Mouse (Mus musculus): ENCODE measurements around the gene Prrg3. TPM values are rescaled to one million over a fixed set of nuclear protein-coding genes. Genes with fewer than 3 reads are reported as not detected.

The Prrg3 gene
- polyA plus RNA-seq, 1 experiment from 2014 or later: 13.0 TPM

DNA sequence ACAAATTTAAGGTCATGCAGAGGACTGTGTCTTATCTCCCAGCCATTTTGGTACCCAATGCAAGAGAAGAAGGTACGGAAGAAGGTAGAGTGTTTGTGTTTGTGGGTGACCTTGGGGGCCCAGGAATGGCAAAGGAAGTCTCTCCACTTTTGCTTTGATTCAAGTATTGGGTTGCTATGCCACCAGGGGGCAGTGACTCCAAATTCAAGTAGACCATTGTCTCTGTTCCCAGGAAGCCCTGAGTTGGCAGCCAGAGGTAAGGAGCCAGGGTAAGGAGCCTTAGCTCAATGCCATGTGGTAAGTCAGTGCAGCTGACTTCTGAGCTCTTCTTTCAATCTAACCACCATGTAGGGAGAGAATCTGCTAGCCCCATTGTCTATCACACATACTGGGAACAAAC, 21.4 kb downstream of the Prrg3 start:
- no peak overlapping the region for H3K27ac ChIP-seq
- H3K9me3 ChIP-seq: no peaks in the 10 kb centered on the region
- WGBS: 92% methylated on average over 1 of the region's 1 CpGs
- ATAC-seq (ENCODE audit: low FRiP score, low read depth): no peak
- no peaks in the 10 kb centered on the region for H3K36me3 ChIP-seq
- H3K9ac ChIP-seq: no peak overlapping the region
- H3K27me3 ChIP-seq: no peaks in the 10 kb centered on the region
- no peaks in the 10 kb centered on the region for H3K4me1 ChIP-seq
- H3K4me3 ChIP-seq: no peak overlapping the region
- H3K4me2 ChIP-seq (replicated peaks): no peak overlapping the region

DNA sequence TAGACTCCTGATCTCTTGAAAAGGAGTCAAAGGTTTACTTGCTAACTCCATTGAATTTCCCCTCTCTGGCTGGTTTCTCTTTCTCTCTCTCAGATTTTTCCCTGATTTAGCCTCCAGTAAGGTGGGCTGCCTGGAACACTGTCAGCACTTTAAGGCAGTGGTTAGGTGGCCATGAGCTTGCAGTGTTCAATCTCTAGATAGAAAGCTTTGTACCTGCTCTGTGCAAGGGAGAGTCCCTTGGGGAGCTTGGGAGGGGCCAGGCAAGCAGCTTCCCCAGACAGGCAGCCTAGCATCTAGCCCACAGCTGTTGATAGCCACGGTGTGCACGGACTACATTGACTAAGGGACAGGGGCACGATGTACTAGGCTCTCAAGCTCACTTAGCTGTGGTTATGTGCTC, 29.1 kb downstream of the Prrg3 start, which contains the start of gene Cnga2:
Gene Cnga2 (plus strand): TSS at position 301 of the 400 bp plus-strand sequence.
- no peak within 1 kb of the TSS for H3K4me3 ChIP-seq
- 0 out of 2 replicates have a peak, but pooled peaks cover 3% of the 10 kb centered on the region for H3K27me3 ChIP-seq
- no peaks in the 10 kb centered on the region for H3K36me3 ChIP-seq
- 83% methylated on average over 3 of the region's 3 CpGs for WGBS
- H3K27ac ChIP-seq: no peak within 1 kb of the TSS
- no peak within 1 kb of the TSS for H3K9ac ChIP-seq
- H3K4me1 ChIP-seq: no peaks in the 10 kb centered on the region
- no peak for ATAC-seq (ENCODE audit: low FRiP score, low read depth)
- H3K4me2 ChIP-seq (replicated peaks): no peak within 1 kb of the TSS
- H3K9me3 ChIP-seq: no peaks in the 10 kb centered on the region

DNA sequence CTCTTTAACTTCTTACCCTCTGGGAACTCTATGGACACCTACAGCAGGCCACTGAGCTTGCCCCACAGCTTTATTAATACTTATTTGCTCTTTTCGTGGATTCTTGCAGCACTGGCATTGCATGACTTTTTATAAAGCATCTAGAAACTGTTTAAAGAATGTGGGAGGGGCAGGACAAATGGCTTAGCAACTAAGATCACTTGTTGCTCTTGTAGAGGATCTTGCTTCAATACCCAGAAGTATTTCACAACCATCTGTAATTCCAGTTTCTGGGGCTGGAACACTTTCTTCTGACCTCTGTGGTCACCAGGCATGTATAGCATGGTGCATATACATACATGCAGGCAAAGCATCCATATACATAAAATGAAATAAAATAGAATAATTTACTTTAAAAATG, 33.5 kb downstream of the Prrg3 start:
- Histone ChIP-seq H3K4me1 (no peaks in the 10 kb centered on the region), H3K27ac (no peak overlapping the region), H3K27me3 (peaks cover 3% of the 10 kb centered on the region; the same call in 1 of the 2 replicates), H3K4me2 (replicated peaks) (no peak overlapping the region), H3K9me3 (no peaks in the 10 kb centered on the region), H3K36me3 (no peaks in the 10 kb centered on the region), H3K9ac (no peak overlapping the region), H3K4me3 (no peak overlapping the region)
- no peak for ATAC-seq (ENCODE audit: low FRiP score, low read depth)
- WGBS: 64% methylated on average over 1 of the region's 1 CpGs

DNA sequence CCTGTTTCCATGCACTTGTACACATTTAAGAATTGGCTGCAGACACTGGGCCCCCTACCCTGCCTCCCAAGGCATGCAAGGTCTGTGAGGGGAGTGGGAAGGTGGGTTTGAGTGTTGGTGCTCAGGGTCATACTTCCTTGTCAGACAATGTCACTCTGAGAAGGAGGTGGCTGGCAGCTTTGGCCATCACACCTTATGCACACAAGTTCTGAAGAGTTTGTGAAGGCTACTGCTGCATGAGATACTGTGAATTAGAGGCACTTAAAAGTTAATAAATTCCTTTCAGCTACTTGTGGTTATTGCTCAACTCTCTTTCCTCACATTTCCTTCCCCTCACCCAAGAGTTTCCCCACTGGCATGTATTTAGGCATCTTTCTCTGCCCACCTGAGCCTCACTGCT, 47.5 kb downstream of the Prrg3 start:
- Histone ChIP-seq H3K4me3 (no peak overlapping the region), H3K27ac (no peak overlapping the region), H3K9me3 (no peaks in the 10 kb centered on the region), H3K36me3 (no peaks in the 10 kb centered on the region), H3K4me1 (no peaks in the 10 kb centered on the region), H3K9ac (no peak overlapping the region), H3K27me3 (0 out of 2 replicates have a peak, but pooled peaks cover 3% of the 10 kb centered on the region), H3K4me2 (replicated peaks) (no peak overlapping the region)
- no peak for ATAC-seq (ENCODE audit: low FRiP score, low read depth)

DNA sequence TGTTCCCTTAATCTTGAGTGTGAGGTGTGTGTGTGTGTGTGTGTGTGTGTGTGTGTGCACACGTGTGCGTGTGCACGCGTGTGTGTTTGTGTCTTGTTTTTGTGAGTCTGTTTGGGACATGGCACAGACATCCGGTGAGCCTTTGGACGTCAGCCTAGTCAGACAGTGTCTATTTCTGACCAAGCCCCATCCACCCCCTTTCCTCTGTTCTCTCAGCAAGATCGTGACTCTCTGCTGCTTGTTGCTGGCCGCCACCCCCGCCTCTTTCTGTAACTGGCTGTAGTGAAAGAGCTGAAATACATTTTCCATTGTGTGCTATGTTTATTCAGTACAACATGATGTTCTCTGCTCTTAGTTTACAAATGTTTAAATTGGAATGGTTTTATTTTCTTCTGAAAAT, 49.8 kb downstream of the Prrg3 start:
- Histone ChIP-seq H3K4me1 (no peaks in the 10 kb centered on the region), H3K9ac (no peak overlapping the region), H3K4me2 (replicated peaks) (no peak overlapping the region), H3K27me3 (no peaks in the 10 kb centered on the region), H3K4me3 (no peak overlapping the region), H3K36me3 (no peaks in the 10 kb centered on the region), H3K9me3 (no peaks in the 10 kb centered on the region), H3K27ac (no peak overlapping the region)
- WGBS: 70% methylated on average over 9 of the region's 9 CpGs
- ATAC-seq (ENCODE audit: low FRiP score, low read depth): no peak

DNA sequence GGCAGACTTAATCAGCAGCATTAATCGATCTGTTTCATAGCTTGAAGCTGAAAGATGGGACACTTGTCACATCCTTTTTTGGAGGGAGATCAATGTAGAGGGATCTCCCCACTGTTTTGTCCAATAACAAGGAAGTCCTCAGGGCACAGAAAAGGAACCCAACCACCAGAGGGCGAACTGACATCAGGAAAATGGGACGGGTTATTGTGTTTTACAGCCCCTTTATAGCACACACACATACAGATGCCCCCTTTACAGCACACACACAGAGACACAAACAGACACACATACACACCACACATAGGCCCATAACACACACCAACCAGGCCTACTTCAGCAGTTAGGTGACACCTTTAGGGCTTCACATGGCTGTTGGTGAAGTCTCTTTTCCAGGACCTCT, 50.4 kb downstream of the Prrg3 start:
- H3K27me3 ChIP-seq: no peaks in the 10 kb centered on the region
- ATAC-seq (ENCODE audit: low FRiP score, low read depth): no peak
- 25% methylated on average over 3 of the region's 3 CpGs for WGBS
- H3K36me3 ChIP-seq: no peaks in the 10 kb centered on the region
- no peaks in the 10 kb centered on the region for H3K4me1 ChIP-seq
- H3K4me2 ChIP-seq (replicated peaks): no peak overlapping the region
- no peak overlapping the region for H3K4me3 ChIP-seq
- no peak overlapping the region for H3K27ac ChIP-seq
- H3K9me3 ChIP-seq: no peaks in the 10 kb centered on the region
- H3K9ac ChIP-seq: no peak overlapping the region

DNA sequence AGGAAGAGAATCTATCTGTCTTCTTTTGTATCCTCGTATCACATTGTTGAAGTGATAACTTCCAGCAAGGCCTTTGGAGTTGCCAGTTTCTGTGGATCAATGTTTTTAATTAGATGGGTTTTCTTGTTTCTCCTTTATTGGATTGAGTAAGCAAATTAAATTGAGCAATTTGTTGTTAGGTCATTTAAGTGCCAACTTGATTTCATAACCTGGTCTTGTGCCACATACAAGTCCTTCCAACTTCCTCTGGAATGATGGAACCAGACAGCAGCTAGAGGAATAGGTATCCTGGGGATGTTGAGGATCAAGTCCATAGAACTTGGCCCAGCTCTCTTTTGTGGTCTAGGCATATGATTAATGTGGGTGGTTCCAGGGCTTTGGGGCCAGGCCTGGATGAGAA, 59.8 kb downstream of the Prrg3 start:
- no peak overlapping the region for H3K27ac ChIP-seq
- 92% methylated on average over 1 of the region's 1 CpGs for WGBS
- H3K4me2 ChIP-seq (replicated peaks): no peak overlapping the region
- H3K9ac ChIP-seq: no peak overlapping the region
- ATAC-seq (ENCODE audit: low FRiP score, low read depth): no peak
- no peaks in the 10 kb centered on the region for H3K9me3 ChIP-seq
- H3K4me3 ChIP-seq: no peak overlapping the region
- H3K36me3 ChIP-seq: no peaks in the 10 kb centered on the region
- H3K4me1 ChIP-seq: no peaks in the 10 kb centered on the region
- no peaks in the 10 kb centered on the region for H3K27me3 ChIP-seq

Other genes with a start within 250 kb of the Prrg3 start
- 38.8 and 47.2 TPM in 2 replicates for gene Vma21, start 146.7 kb upstream of the Prrg3 start, polyA plus RNA-seq (2015; fragmentation: Nextera tagmentation; extraction: Ambion mirVana)
- gene Gm1141, start 41.6 kb upstream of the Prrg3 start, polyA plus RNA-seq (2015; fragmentation: Nextera tagmentation; extraction: Ambion mirVana): not detected in 2 replicates
- not detected in 2 replicates for gene Fate1, start 10.4 kb downstream of the Prrg3 start, polyA plus RNA-seq (2015; fragmentation: Nextera tagmentation; extraction: Ambion mirVana)
- gene Cnga2, start 29.2 kb downstream of the Prrg3 start, polyA plus RNA-seq (2015; fragmentation: Nextera tagmentation; extraction: Ambion mirVana): 0.06 and 0.19 TPM in 2 replicates